Mouse (Mus musculus) liver, embryonic 11.5 days (tissue): Measurements from ENCODE around the gene Vgll1. TPM values are rescaled to one million over a fixed set of nuclear protein-coding genes. Genes with fewer than 3 reads are reported as not detected.

Experiments used
- ATAC-seq: fragments of 200-750 bp; cut with Nextera tagmentation; replicated peaks from 2 replicates; pipeline ENCODE4 v1.8.0; 2017; ENCODE audit warnings: moderate number of reproducible peaks, mild to moderate bottlenecking, moderate TSS enrichment, moderate library complexity; ENCODE audit not compliant: low FRiP score
- DNase-seq: peaks from one replicate; pipeline ENCODE4 v3.0.0-alpha.2; 2017; ENCODE audit warnings: low spot score
- H3K27ac ChIP-seq: fragments of 300-500 bp; sonication (generic); 2 replicates; pipeline ENCODE4 v1.5.1; 2014; ENCODE audit warnings: mild to moderate bottlenecking, low read depth, low read length, control low read depth
- H3K27me3 ChIP-seq: fragments of 300-500 bp; sonication (generic); replicated peaks from 2 replicates; pipeline ENCODE4 v1.6.1; 2014; ENCODE audit warnings: low read length, mixed read lengths; ENCODE audit not compliant: control insufficient read depth, insufficient read depth
- H3K36me3 ChIP-seq: fragments of 300-500 bp; sonication (generic); 2 replicates; pipeline ENCODE4 v1.6.1; 2014; ENCODE audit warnings: mild to moderate bottlenecking, low read length, moderate library complexity, mixed read lengths; ENCODE audit not compliant: control insufficient read depth, insufficient read depth
- H3K4me1 ChIP-seq: fragments of 300-500 bp; sonication (generic); replicated peaks from 2 replicates; pipeline ENCODE4 v1.6.1; 2014; ENCODE audit warnings: low read length, mixed read lengths; ENCODE audit not compliant: control insufficient read depth, insufficient read depth
- H3K4me2 ChIP-seq: fragments of 300-500 bp; sonication (generic); 2 replicates; pipeline ENCODE4 v1.6.1; 2014; ENCODE audit warnings: mild to moderate bottlenecking, control low read depth, moderate library complexity
- H3K4me3 ChIP-seq: fragments of 300-500 bp; sonication (generic); 2 replicates; pipeline ENCODE4 v1.5.1; 2014; ENCODE audit warnings: low read depth, low read length, control low read depth
- H3K9ac ChIP-seq: fragments of 300-500 bp; sonication (generic); 2 replicates; pipeline ENCODE4 v1.6.1; 2014; ENCODE audit warnings: low read depth, low read length, control low read depth
- H3K9me3 ChIP-seq: fragments of 300-500 bp; sonication (generic); 2 replicates; pipeline ENCODE4 v1.6.1; 2016; ENCODE audit warnings: low read length, inconsistent platforms, mixed read lengths; ENCODE audit not compliant: control insufficient read depth
- WGBS: fragments of 180-500 bp; shearing (Covaris S2); extraction: QIAGEN DNeasy Blood & Tissue Kit; methylation state at CpG from one replicate; pipeline ENCODE4 v1.1.7; 2014; 5-methylcytosine and 5-hydroxymethylcytosine counted together
- polyA plus RNA-seq: library from polyadenylated mRNA; unstranded; fragments of >200 nt; fragmentation: Nextera tagmentation; extraction: Ambion mirVana; gene quantifications from 2 replicates; pipeline ENCODE4 v1.2.1, GENCODE M21; 2014

The Vgll1 gene
- polyA plus RNA-seq, 1 experiment from 2014 or later, result not detected

DNA sequence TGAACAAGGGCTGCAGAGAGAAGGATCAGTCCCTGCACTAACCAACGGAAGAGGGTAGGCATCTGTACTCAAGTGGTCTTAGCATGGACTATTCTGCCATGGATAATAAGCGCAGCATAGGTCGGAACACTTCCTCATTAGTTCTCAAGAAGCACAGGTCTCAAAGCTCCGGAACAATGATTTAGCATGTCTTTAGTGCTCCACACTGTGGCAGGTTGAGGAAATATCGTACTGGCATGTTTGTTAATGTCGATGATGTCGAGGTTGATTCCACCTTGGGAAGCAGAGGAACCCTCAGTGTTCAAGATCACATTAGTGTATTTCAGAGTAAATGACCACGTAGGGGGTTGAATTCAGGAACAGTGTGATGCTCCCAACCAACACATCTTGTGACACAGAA, 30.2 kb downstream of the Vgll1 start:
- Histone ChIP-seq H3K27me3 (no peaks in the 10 kb centered on the region), H3K27ac (no peak overlapping the region), H3K9me3 (no peaks in the 10 kb centered on the region), H3K4me1 (no peaks in the 10 kb centered on the region), H3K36me3 (no peaks in the 10 kb centered on the region), H3K4me2 (no peak overlapping the region), H3K4me3 (no peak overlapping the region), H3K9ac (no peak overlapping the region)
- DNase-seq (no peak), ATAC-seq (no peak)
- WGBS, result 73% methylated on average over 8 of the region's 8 CpGs

DNA sequence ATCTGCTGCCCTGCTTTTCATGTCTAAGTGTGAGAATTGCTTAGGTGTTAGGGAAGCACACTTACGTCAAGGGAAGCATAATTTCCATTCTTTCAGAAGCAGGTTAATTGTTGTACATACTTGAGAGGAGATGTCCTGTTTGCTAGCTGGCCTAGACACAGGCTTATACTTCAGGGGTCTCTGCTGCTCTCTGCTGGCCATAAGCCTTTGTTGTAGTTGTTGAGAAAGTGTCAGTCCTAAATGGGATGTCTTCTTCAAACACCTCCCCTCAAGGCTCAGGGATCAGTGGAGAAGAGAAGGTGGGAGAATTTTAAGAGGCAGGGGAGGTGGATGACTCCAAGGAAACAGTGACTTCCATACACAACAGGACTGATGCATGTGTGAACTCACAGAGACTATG, 32.9 kb downstream of the Vgll1 start:
- Histone ChIP-seq H3K27me3 (no peaks in the 10 kb centered on the region), H3K4me2 (no peak overlapping the region), H3K27ac (no peak overlapping the region), H3K9ac (no peak overlapping the region), H3K36me3 (no peaks in the 10 kb centered on the region), H3K4me1 (no peaks in the 10 kb centered on the region), H3K4me3 (no peak overlapping the region), H3K9me3 (no peaks in the 10 kb centered on the region)
- no peak for ATAC-seq
- WGBS, result 70% methylated on average over 1 of the region's 1 CpGs
- DNase-seq, result no peak

DNA sequence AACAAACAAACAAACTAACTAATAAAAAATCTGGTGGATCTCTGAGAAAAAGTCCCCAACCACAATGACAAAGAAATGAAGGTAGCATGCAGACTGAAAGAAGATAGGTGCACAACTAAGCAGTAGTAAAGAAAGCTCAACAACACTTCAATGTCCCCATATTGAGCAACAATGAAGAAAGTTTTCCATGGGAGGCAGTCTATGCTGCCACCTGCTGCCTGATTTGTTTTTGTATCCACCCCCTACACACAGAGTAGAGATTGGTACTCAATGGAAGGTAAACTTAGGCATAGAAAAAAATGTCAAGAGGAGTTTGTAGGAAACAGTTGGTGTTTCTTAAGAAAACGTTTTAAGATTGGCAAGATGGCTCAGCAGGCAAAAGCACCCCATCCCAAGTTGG, 42.7 kb downstream of the Vgll1 start:
- no peaks in the 10 kb centered on the region for H3K4me1 ChIP-seq
- H3K9me3 ChIP-seq, result no peaks in the 10 kb centered on the region
- H3K4me3 ChIP-seq, result no peak overlapping the region
- ATAC-seq (no peak), DNase-seq (no peak)
- H3K27ac ChIP-seq, result no peak overlapping the region
- no peak overlapping the region for H3K9ac ChIP-seq
- H3K4me2 ChIP-seq, result no peak overlapping the region
- whole genome bisulfite sequencing, result 36% methylated on average over 1 of the region's 1 CpGs
- H3K27me3 ChIP-seq, result no peaks in the 10 kb centered on the region
- no peaks in the 10 kb centered on the region for H3K36me3 ChIP-seq

DNA sequence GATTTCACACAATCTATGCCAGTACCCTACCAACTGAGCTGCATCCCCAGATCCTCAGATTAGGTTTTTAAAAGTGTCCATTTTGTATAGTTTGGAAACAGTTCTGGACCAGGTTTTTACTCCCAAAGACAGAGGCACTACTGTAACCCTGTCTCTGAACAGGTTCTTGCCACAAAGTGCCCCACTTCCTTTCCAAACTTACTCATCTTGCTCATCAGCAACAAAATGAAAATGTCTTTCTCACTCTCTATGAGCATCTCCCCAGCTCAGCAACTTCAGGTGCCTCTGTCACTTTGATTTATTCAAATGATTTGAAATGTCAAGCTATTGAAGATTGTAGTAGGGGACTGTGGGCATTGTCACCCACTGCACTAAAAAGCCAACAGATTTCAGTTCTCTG, 49.7 kb downstream of the Vgll1 start:
- ATAC-seq, result no peak
- H3K9me3 ChIP-seq, result no peaks in the 10 kb centered on the region

DNA sequence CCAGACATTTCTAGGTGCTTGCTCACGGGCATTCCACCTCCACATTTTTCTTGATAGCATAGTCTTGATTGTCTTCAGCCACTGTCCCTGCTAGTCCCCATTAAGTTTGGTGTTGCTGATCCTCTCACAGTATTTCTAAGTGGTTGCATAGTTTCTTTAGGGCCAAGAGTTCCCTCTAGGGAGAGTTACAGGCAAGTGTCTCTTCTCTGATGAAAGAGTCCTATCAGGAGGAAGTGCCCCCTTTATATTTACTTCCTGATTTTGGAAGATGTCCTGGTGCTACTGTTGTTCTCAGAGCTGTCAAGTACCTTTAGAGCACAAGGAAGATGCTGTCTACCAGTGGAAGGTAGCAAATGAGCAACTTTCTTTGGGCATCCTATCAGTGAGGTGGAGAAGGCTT, 65.6 kb downstream of the Vgll1 start:
- H3K4me1 ChIP-seq, result no peaks in the 10 kb centered on the region
- H3K9me3 ChIP-seq, result no peaks in the 10 kb centered on the region
- no peak overlapping the region for H3K4me2 ChIP-seq
- ATAC-seq (no peak), DNase-seq (no peak)
- H3K4me3 ChIP-seq, result no peak overlapping the region
- no peaks in the 10 kb centered on the region for H3K36me3 ChIP-seq
- WGBS, result 79% methylated on average over 1 of the region's 1 CpGs
- no peaks in the 10 kb centered on the region for H3K27me3 ChIP-seq
- H3K9ac ChIP-seq, result no peak overlapping the region
- H3K27ac ChIP-seq, result no peak overlapping the region

More for the DNA sequence above, 49.7 kb downstream of the Vgll1 start:
- H3K4me3 ChIP-seq, result no peak overlapping the region
- DNase-seq, result no peak
- no peak overlapping the region for H3K27ac ChIP-seq
- no peaks in the 10 kb centered on the region for H3K36me3 ChIP-seq
- H3K9ac ChIP-seq, result no peak overlapping the region
- H3K27me3 ChIP-seq, result no peaks in the 10 kb centered on the region
- no peaks in the 10 kb centered on the region for H3K4me1 ChIP-seq
- no peak overlapping the region for H3K4me2 ChIP-seq

Other genes starting within 250 kb of the Vgll1 start
- gene Adgrg4, start 217.9 kb upstream of the Vgll1 start, polyA plus RNA-seq, result not detected in 2 replicates
- gene Brs3, start 45.0 kb upstream of the Vgll1 start, polyA plus RNA-seq, result not detected in 2 replicates
- gene Htatsf1, start 34.5 kb upstream of the Vgll1 start, polyA plus RNA-seq, result 50.6 and 55.4 TPM in 2 replicates
- gene Cd40lg, start 124.0 kb downstream of the Vgll1 start, polyA plus RNA-seq, result not detected in 2 replicates